Mouse (Mus musculus) splenic B cell, adult 2 months (primary cell): ENCODE measurements around the gene Bnipl.
"Not testable (repeated sequence)": the region's sequence is repeated elsewhere in the genome, so short reads cannot be mapped to it uniquely, and the experiment has no call there.

Experiments
- DNase-seq: peaks from one replicate; pipeline ENCODE4 v3.0.0-alpha.2; 2011; ENCODE audit warnings: low read depth, low spot score
- H3K27me3 ChIP-seq: 2 replicates; pipeline ENCODE4 v1.6.1; 2012; ENCODE audit warnings: mild to moderate bottlenecking, low read length, moderate library complexity, mixed read lengths; ENCODE audit not compliant: control insufficient read depth, poor library complexity, insufficient read depth, severe bottlenecking
- H3K36me3 ChIP-seq: 2 replicates; pipeline ENCODE4 v1.6.1; 2012; ENCODE audit warnings: mild to moderate bottlenecking, low read length, moderate library complexity, mixed read lengths; ENCODE audit not compliant: control insufficient read depth, poor library complexity, insufficient read depth, severe bottlenecking

Bnipl gene

DNA sequence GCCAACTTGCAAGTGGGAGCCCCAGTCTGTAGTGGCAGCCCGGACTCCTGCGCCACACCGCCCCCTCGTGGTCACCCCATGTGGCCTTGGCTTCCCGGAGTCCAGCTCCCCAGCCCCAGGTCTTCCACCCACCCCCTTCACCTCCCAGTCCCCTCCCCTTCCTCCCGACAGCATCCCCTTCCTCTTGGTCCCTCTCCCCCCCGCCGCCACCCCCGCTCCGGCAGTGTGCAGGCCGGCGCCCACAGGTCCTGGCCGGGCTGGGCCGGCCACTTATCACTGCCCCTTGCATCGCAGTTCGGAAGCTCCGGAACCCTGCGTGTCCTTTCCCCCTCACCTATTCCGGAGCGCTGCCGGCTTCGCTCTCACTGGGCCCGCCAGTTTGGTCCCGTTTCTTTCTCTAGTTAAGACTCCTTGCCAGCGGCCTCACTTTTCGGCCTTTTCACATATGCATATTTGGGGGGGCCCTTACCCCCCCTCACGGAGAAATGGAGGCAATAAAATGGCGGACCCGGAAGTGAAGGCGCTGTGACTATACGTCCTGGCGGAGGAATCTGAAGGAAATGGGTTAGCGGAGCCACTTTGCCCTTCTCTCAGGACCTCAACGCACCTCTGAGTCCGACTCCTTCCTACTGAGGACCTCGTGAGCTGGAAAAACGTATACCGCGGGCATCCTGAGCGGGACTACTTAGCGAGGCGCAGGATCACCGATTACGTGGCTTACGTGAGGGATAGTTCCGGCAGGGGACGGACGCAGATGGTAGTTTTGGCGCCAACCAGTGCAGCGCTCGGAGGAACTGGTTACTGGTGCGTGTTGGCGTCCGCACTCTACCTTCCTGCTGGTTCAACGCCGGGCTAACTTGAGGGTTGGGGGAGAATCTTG lies 33.5 kb downstream of the Bnipl start, which contains the start of gene Gabpb2:
TSS of gene Gabpb2 (minus strand) at position 662 of the 880 bp plus-strand sequence.
- H3K27me3 ChIP-seq, result no peaks in the 10 kb centered on the region
- H3K36me3 ChIP-seq, result peaks cover 8% of the 10 kb centered on the region
- DNase-seq, result peak; percentile 93

DNA sequence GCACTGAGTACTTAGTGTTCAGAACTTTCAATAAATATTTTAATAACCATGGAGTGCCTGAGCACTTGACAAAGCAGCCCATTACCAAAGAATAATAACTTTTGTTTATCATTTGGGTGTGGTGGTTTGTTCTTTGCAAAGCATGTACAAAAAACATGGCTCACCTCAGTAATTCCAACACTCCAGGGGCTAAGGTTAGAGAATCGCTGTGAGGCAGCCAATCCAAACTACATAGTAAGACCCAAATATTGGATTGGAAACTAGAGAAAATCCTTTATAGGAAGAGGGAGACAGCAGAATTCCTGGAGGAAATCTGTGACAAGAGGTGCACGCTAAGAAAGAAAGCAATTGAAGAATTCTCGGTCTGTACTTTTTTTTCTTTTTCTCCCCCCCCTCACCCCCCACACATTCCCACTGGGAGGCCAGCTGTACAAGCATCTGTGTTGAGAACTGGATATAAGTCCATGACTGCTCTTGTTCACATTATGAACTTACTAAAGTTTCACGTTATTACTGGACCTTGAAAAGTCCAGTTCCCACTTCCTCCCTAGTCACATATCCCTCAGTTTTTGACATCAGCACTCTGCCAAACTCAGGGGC lies 34.2 kb downstream of the Bnipl start:
- Histone ChIP-seq H3K27me3 (no peaks in the 10 kb centered on the region), H3K36me3 (peaks cover 8% of the 10 kb centered on the region)
- DNase-seq, result no peak

DNA sequence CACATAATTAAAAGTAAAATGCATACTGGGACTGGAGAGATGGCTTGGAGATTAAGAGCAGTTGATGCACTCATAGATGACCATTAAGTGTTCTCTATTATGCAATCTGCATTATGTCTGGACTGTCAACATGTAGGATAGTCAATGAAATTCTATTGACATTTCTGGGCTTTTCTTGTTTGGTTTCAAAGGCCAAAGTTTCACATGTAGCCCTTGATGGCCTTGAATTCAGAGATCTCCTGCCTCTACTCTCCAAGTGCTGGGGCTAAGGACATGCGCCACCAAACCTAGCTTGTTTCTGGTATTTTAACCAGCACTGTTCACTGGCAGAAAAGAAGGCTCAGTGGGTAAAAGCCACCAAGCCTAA lies 37.4 kb downstream of the Bnipl start:
- Histone ChIP-seq H3K27me3 (no peaks in the 10 kb centered on the region), H3K36me3 (peaks cover 10% of the 10 kb centered on the region; the same call in 1 of the 2 replicates)
- no peak for DNase-seq

DNA sequence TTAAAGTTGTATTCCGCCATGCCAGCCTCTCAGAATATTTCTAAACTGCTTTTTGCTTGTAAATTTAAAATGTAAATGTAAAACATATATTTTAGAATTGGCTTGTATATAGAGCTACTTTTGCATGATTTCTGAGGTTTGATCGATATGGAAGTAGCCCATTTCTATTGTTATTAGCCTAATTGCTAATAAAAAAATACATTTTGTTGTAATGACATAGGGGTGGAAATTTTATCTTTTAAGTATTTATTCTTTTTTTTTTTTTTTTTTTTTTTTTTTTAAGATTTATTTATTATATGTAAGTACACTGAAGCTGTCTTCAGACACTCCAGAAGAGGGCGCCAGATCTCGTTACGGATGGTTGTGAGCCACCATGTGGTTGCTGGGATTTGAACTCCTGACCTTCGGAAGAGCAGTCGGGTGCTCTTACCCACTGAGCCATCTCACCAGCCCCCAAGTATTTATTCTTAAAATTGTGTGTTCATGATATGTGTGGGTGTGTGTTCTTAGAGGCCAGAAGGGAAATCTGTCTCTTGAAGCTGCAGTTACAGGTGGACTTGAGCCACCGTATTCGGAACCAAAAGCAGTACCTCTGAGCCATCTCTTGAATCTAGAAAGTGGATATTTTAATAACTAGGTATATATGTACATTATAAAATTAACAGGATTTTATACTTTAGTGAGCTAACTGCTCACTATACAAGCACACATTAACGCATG lies 37.9 kb downstream of the Bnipl start:
- H3K27me3 ChIP-seq, H3K36me3 ChIP-seq, DNase-seq: not testable (repeated sequence)

DNA sequence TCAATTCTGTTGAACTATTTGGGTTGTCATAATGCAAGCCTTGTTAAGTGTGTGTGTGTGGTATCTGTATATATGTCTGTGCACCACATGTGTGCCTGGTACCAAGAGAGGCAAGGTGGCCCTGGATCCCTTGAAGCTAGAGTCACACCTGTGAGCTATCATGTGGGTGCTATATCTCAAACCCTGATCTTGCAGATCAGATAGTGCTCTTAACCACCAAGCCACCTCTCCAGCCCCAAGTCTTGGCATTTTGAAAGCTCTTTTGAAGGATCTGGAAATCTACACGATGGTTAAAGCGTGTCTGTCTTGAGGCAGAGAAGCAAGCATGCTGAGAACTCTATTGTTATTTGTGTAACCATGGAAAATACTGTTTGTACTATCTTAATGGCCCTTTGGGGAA lies 40.4 kb downstream of the Bnipl start:
- Histone ChIP-seq H3K27me3 (no peaks in the 10 kb centered on the region), H3K36me3 (peaks cover 17% of the 10 kb centered on the region)
- no peak for DNase-seq

DNA sequence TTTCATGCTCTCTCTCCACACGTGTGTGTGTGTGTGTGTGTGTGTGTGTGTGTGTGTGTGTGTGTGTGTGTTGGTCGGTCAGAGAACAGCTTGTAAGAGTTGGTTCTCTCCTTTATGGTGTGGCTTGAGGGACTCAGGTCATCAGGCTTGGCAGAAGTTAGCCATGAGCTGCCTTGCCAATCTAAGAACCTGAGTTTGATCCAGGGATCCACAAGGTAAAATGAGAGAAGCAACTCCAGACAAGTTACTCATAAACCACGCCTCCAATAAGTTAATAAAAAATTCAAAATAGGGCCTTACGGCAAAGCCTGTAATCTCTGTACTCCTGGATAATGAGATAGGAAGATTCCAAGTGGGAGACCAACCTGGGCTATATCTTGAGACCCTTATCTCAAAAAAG lies 42.7 kb downstream of the Bnipl start:
- Histone ChIP-seq H3K36me3 (peaks cover 15% of the 10 kb centered on the region), H3K27me3 (no peaks in the 10 kb centered on the region)
- no peak for DNase-seq

DNA sequence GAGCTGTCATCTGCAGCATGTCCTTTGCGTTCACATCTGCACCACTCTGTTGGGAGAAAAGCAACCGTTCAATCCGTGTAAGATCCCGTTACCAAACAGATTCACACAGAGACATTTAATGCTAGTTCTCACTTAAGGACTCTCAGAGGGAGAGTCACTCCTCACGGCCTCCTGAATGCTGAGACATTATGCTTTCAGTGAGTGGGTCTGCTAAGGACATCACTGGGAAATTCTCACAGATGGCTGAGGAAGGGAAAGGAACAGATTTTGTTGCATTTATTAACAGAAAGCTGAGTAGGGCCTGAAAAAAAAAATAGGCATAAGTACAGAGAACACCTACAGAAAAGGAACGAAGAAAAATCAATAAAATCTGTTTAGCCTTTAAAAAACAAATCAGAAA lies 47.1 kb downstream of the Bnipl start:
- DNase-seq, result no peak
- H3K36me3 ChIP-seq, result peaks cover 22% of the 10 kb centered on the region
- H3K27me3 ChIP-seq, result no peaks in the 10 kb centered on the region

DNA sequence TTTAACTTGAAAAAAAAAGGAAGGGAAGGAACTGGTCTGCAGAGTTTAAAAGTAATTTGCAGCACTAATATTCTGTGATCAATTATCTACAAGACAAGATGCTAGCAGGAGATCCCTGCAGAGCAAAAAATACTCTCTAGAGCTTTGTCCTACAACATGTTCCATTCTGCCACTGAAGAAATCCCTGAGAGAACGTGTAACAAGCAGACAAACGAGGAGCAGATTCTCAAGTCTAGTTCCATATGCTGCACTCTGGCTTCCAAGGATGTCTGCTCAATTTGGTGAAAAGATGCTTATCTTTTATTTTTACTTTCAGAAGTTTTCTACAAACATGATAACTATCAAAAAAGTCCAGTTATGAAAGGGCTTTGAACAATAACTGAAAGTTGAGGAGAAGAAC lies 50.4 kb downstream of the Bnipl start:
- peaks cover 24% of the 10 kb centered on the region for H3K36me3 ChIP-seq
- DNase-seq, result no peak
- H3K27me3 ChIP-seq, result no peaks in the 10 kb centered on the region

DNA sequence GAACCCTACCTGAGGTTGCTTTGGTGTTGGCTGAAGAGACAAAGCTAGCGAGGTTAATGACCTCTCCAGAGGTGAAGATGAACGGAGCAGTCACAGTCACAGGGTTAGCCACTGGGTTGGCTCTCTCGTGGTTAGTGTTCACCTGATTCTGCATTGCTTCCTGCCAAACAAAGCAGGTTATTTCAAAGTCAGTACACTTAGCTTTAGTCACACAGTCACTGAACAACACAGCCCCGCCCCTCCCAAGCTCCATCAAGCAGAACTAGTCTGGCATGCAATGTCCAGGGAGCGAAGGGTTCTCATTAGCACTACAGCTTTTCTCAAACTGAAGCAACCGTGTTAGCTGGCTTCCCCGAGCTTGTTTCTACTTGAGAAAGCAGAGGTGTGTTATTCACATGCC lies 50.9 kb downstream of the Bnipl start:
- no peak for DNase-seq
- Histone ChIP-seq H3K36me3 (peaks cover 24% of the 10 kb centered on the region), H3K27me3 (no peaks in the 10 kb centered on the region)

DNA sequence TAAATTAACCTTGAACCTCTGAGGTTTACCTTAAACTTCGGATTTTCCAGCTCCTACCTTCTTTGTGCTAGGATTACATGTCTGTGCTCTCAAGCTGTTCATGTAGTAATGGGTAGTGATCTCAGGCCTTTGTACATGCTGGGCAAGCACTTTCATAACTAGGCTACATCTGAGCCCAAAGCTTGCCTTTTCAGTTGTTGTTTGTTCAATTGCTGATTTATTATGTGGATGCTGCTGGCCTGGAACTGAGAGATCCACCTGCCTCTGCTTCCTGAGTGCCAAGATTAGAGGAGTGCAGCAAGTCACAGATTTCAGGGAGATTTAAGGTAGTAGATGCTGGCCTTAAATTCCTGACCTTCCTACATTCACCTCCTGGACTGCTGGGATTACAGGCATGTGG lies 51.9 kb downstream of the Bnipl start:
- no peak for DNase-seq
- H3K36me3 ChIP-seq, result peaks cover 26% of the 10 kb centered on the region
- no peaks in the 10 kb centered on the region for H3K27me3 ChIP-seq

DNA sequence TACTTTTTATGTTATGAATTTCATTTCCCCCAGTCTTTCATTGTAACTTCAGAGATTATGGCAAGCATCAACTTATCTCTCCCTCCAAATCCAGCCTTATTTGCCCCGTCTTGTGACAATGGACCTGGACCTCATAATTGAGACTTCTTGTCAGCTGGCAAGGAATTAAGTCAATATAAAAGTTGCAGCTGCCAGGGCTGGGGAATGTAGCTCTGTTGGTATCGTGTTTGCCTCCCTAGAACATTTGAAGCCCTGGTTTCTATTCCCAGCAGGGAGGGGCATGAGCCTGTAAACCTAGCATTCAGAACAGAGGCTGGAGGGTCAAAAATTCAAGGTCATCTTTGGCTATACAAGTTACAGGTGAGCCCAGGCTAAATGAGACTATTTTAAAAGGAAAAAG lies 55.2 kb downstream of the Bnipl start:
- DNase-seq, result no peak
- Histone ChIP-seq H3K36me3 (peaks cover 21% of the 10 kb centered on the region), H3K27me3 (no peaks in the 10 kb centered on the region)

DNA sequence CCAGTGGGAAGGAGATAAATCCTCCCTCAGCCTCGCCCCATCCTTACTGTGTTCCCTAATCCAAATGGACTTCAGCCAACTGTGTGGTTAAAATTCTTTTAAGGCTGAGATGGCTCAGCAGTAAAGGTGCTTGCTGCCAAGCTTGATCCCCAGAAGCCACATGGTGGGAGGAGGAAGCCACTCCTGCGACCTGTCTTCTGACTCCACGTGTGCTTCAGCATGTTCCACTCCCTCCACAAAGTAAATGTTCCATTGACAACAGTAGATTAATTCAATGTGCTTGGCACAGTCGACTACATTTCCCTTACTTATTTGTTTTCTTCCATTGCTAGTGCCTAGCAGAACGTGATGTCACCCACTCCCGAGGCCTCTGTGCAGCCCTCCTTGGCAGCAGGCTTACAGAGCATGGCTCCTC lies 56.3 kb downstream of the Bnipl start:
- Histone ChIP-seq H3K36me3 (peaks cover 25% of the 10 kb centered on the region), H3K27me3 (no peaks in the 10 kb centered on the region)
- DNase-seq, result no peak
